Mouse (Mus musculus): ENCODE data around the gene Snorc. TPM values are rescaled to one million over a fixed set of nuclear protein-coding genes. Genes with fewer than 3 reads are reported as not detected.

The Snorc gene
- polyA plus RNA-seq, 1 experiment from 2014 or later = 0.99 TPM

DNA sequence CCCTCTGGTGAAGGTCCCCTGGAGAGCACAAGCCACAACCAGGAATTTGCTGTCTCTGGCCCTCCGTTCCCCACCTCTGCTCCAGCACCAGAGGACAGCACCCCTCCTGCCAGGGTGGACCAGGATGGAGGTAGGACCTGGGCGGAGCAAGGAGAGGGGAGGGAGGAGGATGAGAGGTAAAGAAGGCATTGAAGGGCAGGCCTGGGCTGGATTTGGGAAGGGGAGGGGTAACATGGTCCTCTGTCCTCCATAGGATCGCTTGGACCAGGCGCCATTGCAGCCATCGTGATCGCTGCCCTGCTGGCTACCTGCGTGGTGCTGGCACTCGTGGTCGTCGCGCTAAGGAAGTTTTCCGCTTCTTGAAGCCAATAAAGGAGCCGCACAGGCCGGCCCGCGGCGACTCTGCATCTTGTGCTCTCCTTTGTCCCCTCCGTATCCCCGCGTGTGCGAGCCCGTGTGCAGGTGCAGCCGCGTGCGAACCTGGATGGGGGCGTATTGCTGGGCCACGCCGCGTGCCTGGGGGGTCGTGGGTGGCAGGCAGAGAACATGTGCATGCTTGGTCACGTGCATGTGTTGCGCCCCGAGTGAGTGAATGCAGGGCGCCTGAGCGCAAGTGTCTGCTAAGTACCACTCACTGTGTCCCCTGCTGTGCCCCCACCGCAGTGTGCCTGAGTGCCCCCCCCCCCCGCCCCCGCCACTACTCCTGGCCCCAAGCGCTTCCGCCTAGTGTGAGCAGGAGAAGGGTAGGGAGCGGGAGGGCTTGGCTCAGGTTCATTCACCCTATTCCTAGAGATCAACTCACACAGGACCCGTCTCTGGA, 5.2 kb downstream of the Snorc start:
- no peak overlapping the region for H3K27ac ChIP-seq
- H3K4me1 ChIP-seq (replicated peaks) = peaks cover 11% of the 10 kb centered on the region
- H3K4me2 ChIP-seq = peak overlapping the region; percentile 82
- 0 out of 2 replicates have a peak, but pooled peaks have one; percentile 19 for ATAC-seq (ENCODE audit: insufficient number of reproducible peaks, insufficient read depth, low FRiP score, low TSS enrichment, low read depth)
- H3K9ac ChIP-seq (replicated peaks) = peak overlapping the region; percentile 44
- peak overlapping the region; percentile 40 for H3K4me3 ChIP-seq (replicated peaks)
- 5% methylated on average over 42 of the region's 42 CpGs for WGBS
- H3K9me3 ChIP-seq = no peaks in the 10 kb centered on the region
- no peaks in the 10 kb centered on the region for H3K36me3 ChIP-seq
- H3K27me3 ChIP-seq = peaks cover 47% of the 10 kb centered on the region

DNA sequence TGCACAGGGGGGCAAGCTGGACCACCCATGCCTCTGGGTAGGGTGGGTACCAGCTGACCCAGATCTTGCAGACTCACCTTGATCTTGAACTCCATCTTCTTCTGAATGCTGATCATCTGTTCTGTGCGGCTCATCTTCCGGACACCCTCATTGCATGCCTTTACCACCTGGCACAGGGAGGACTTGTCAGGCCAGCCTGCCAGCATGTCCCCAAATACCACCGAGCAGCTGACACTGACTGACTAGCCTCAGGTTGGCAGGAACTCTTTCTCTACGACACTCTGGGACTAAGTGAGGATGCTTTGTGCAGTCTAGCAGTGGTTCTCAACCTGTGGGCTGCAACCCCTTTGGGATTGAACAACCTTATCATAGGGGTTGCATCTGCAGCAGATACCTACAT, 12.5 kb downstream of the Snorc start:
- Histone ChIP-seq H3K9me3 (no peaks in the 10 kb centered on the region), H3K36me3 (no peaks in the 10 kb centered on the region), H3K27ac (no peak overlapping the region), H3K4me1 (replicated peaks) (0 out of 2 replicates have a peak, but pooled peaks cover 2% of the 10 kb centered on the region), H3K4me2 (no peak overlapping the region), H3K27me3 (peaks cover 6% of the 10 kb centered on the region; the same call in 1 of the 2 replicates), H3K4me3 (replicated peaks) (no peak overlapping the region), H3K9ac (replicated peaks) (no peak overlapping the region)
- ATAC-seq (ENCODE audit: insufficient number of reproducible peaks, insufficient read depth, low FRiP score, low TSS enrichment, low read depth) = no peak
- WGBS = 79% methylated on average over 4 of the region's 4 CpGs

DNA sequence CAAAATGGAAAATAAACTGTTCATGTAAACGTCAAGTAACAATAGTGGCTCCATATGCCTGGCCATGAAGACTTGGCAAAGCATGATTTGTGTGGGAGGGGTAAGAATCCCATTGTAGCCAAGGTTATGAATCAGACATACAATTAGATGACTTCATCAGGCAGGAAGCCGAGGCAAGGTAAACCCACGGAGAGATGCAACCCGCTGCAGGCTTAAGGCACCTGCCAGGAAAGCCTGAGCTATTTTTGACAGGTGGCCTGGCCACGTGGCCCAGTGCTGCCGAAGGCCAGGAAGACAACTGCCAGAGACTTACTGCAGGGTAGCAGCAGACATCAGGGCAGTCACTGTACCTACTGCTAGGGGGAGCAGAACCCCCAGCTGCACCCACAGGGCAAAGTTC, 16.3 kb downstream of the Snorc start:
- no peaks in the 10 kb centered on the region for H3K9me3 ChIP-seq
- no peaks in the 10 kb centered on the region for H3K36me3 ChIP-seq
- 71% methylated on average over 6 of the region's 6 CpGs for WGBS
- no peak overlapping the region for H3K4me3 ChIP-seq (replicated peaks)
- no peaks in the 10 kb centered on the region for H3K27me3 ChIP-seq
- H3K4me1 ChIP-seq (replicated peaks) = 0 out of 2 replicates have a peak, but pooled peaks cover 2% of the 10 kb centered on the region
- ATAC-seq (ENCODE audit: insufficient number of reproducible peaks, insufficient read depth, low FRiP score, low TSS enrichment, low read depth) = no peak
- H3K4me2 ChIP-seq = no peak overlapping the region
- no peak overlapping the region for H3K9ac ChIP-seq (replicated peaks)
- H3K27ac ChIP-seq = no peak overlapping the region

DNA sequence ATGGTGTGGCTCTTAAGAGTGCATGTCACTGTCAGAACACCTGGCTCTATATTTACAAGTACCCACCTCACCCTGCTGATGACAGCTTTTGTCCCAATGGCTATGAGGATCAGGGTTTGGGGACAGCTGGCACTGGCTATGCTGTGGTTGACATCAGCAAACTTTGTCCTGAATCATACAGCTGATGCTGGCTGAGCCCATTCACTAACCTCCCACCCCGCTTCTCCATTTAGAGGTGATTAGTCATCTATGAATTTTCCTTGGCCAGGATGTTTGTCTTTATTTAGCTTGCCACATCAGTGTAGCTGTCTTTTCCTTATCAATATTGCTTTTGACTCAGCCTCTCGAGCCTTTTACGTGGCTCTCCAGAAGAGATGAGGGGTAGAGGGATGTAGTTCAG, 22.2 kb downstream of the Snorc start:
- Histone ChIP-seq H3K36me3 (no peaks in the 10 kb centered on the region), H3K27ac (no peak overlapping the region), H3K9me3 (no peaks in the 10 kb centered on the region), H3K4me2 (no peak overlapping the region), H3K9ac (replicated peaks) (no peak overlapping the region), H3K4me1 (replicated peaks) (no peaks in the 10 kb centered on the region), H3K4me3 (replicated peaks) (no peak overlapping the region), H3K27me3 (no peaks in the 10 kb centered on the region; the same call in 1 of the 2 replicates)
- 94% methylated on average over 3 of the region's 3 CpGs for WGBS
- no peak for ATAC-seq (ENCODE audit: insufficient number of reproducible peaks, insufficient read depth, low FRiP score, low TSS enrichment, low read depth)

DNA sequence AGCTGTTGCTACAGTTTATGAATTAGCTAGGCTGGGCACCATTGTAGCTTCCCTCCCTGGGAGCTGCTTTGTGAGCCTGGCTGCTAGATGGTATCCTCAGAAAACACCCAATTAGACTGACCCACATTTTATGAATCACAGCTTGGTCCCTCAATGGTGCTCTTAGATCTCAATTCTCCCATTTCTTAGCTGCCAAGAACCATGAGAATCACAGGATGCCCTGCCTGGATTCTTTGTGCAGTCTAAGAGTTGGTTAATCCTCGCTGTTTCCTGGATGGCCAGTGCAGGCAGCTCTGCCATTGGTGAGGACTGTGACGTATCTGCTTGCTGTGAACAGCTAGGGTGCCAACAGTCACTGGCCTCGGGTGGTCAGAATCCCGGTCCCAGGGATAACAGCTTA, 23.5 kb downstream of the Snorc start:
- Histone ChIP-seq H3K4me3 (replicated peaks) (no peak overlapping the region), H3K36me3 (no peaks in the 10 kb centered on the region), H3K4me1 (replicated peaks) (no peaks in the 10 kb centered on the region), H3K9ac (replicated peaks) (no peak overlapping the region), H3K27ac (no peak overlapping the region), H3K4me2 (no peak overlapping the region), H3K27me3 (no peaks in the 10 kb centered on the region; the same call in 1 of the 2 replicates), H3K9me3 (no peaks in the 10 kb centered on the region)
- 69% methylated on average over 4 of the region's 4 CpGs for WGBS
- no peak for ATAC-seq (ENCODE audit: insufficient number of reproducible peaks, insufficient read depth, low FRiP score, low TSS enrichment, low read depth)

DNA sequence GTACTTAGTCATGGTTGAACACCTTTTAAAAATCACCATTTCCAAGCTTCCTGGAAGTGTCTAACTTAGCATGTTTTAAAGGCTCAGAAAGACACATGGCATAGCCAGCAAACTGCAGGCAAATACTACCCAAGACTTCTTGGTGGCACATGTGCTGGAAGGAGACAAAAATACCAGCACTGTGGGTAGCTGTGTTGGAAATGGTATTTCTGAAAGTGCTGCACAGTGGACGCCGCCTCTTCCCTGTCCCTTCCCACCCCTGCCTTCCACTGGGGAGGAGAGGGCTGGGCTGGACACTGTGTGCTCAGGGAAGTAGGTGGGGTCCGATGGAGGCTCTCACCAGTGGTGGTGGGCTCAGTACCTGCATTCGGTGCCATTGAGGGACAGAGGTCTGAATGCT, 35.5 kb downstream of the Snorc start:
- Histone ChIP-seq H3K9ac (replicated peaks) (no peak overlapping the region), H3K4me3 (replicated peaks) (no peak overlapping the region), H3K27me3 (peaks cover 55% of the 10 kb centered on the region), H3K4me1 (replicated peaks) (peaks cover 13% of the 10 kb centered on the region), H3K4me2 (no peak overlapping the region), H3K9me3 (no peaks in the 10 kb centered on the region), H3K27ac (no peak overlapping the region), H3K36me3 (no peaks in the 10 kb centered on the region)
- no peak for ATAC-seq (ENCODE audit: insufficient number of reproducible peaks, insufficient read depth, low FRiP score, low TSS enrichment, low read depth)
- 94% methylated on average over 4 of the region's 4 CpGs for WGBS

DNA sequence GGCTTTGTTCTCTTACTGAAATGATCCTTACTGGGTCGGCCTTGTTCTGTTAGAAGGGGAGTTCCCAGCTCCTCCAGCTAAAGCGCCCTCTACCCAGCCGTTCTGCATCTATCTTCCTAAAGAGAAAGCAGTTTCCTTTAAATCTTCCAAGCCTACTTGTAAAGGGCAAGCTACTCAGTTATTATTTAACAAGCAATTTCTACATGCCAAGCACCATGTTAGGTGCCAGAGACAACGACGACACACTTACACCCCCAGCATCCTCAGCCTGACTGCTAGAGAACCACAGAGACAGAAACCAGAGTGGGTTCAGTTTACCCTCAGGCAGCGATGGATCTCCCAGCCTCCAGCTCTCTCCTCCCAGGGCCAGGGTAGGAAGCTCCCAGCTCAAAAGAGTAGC, 37.8 kb downstream of the Snorc start:
- Histone ChIP-seq H3K27ac (no peak overlapping the region), H3K9me3 (no peaks in the 10 kb centered on the region), H3K4me3 (replicated peaks) (no peak overlapping the region), H3K4me2 (no peak overlapping the region), H3K36me3 (no peaks in the 10 kb centered on the region), H3K27me3 (peaks cover 77% of the 10 kb centered on the region), H3K9ac (replicated peaks) (no peak overlapping the region), H3K4me1 (replicated peaks) (peaks cover 16% of the 10 kb centered on the region)
- WGBS = 58% methylated on average over 6 of the region's 6 CpGs
- no peak for ATAC-seq (ENCODE audit: insufficient number of reproducible peaks, insufficient read depth, low FRiP score, low TSS enrichment, low read depth)

DNA sequence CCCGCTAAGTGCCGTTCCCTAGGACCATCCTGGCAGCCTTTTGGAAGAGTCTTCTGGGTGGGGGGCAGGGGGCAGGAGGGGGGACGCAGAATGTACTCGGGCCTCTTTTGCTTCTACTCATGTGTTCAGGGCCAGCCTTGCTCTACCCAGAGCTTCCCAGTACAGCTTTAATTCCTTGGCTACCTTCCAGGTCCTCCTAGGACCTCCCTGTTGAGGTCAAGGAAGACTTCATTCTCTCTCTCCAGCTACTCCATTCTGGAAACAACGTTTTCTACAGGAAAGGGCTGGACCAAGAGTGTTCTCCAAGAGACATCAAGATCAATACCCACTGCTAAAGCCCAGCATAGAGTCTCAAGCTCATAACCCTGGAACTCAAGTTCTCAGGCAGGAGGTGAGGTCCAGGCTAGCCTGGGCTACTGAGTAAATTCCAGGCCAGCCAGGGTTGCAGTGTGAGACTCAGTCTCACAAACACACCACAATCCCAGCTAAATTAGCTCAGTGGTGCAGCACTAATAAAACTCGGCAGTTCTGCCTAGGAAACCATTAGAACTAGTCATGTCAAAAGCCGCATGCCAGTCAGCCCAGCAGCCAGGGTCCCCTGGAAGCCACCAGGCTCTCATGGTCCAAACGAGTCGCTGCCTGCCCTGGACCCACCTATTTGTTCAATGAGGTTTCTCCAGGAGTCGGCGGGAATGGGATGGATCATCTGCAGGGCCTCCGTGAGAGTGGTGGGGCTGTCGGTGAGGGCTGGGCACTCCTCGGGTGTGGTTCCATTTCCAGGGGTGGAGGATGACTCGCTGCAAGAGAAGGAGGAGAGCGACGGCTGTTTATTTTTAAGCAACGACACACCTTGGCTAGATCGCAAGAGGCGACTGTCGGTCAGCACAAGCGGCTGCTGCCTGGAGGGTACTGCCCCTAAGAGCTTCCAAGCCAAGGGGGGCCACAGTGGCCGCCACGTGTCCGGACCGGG, 38.8 kb downstream of the Snorc start:
- Histone ChIP-seq H3K27me3 (peaks cover 73% of the 10 kb centered on the region), H3K27ac (no peak overlapping the region), H3K9me3 (no peaks in the 10 kb centered on the region), H3K36me3 (no peaks in the 10 kb centered on the region), H3K4me3 (replicated peaks) (peak overlapping the region; percentile 72), H3K9ac (replicated peaks) (peak overlapping the region; percentile 64; the same call in 1 of the 2 replicates), H3K4me2 (peak overlapping the region; percentile 99), H3K4me1 (replicated peaks) (peaks cover 16% of the 10 kb centered on the region)
- 17% methylated on average over 26 of the region's 26 CpGs for WGBS
- ATAC-seq (ENCODE audit: insufficient number of reproducible peaks, insufficient read depth, low FRiP score, low TSS enrichment, low read depth) = no peak

DNA sequence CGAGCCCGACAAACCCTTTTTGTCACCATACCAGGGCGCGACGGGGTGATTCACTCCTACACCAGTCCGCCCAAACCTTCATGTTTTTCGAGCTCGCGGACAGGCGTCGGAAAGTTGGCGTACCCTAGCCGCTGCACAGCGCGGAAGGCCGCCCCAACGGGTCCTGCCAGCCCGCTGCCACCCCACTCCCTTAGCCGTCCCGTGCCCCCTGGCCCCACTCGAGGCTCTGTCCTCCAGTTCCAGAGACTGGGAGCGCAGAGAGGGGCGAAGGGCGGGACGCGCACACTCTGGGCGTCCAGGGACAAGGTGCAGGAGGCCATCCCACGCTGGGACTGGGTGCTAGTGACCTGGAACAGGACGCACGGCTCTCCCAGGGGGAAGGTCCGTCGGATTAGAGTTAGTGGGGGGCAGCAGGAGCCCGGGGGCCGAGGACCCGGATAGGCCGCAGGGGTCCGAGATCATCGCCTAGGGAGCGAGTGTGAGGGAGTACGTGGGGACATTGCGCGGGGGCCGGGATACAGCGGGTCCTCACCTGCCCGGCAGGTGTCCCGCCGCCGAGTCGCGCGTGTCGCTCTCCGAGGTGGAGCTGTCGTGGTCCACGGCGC, 39.6 kb downstream of the Snorc start, which contains the start of gene Neu2:
TSS of gene Neu2 (plus strand) at position 329 of the 605 bp plus-strand sequence.
- under 1% methylated on average over 56 of the region's 56 CpGs for WGBS
- H3K4me1 ChIP-seq (replicated peaks) = peaks cover 16% of the 10 kb centered on the region
- H3K4me3 ChIP-seq (replicated peaks) = peak within 1 kb of the TSS; percentile 72
- ATAC-seq (ENCODE audit: insufficient number of reproducible peaks, insufficient read depth, low FRiP score, low TSS enrichment, low read depth) = no peak
- peak within 1 kb of the TSS; percentile 64 for H3K9ac ChIP-seq (replicated peaks)
- no peak within 1 kb of the TSS for H3K27ac ChIP-seq
- peaks cover 65% of the 10 kb centered on the region for H3K27me3 ChIP-seq
- peak within 1 kb of the TSS; percentile 99 for H3K4me2 ChIP-seq
- H3K36me3 ChIP-seq = no peaks in the 10 kb centered on the region
- no peaks in the 10 kb centered on the region for H3K9me3 ChIP-seq

DNA sequence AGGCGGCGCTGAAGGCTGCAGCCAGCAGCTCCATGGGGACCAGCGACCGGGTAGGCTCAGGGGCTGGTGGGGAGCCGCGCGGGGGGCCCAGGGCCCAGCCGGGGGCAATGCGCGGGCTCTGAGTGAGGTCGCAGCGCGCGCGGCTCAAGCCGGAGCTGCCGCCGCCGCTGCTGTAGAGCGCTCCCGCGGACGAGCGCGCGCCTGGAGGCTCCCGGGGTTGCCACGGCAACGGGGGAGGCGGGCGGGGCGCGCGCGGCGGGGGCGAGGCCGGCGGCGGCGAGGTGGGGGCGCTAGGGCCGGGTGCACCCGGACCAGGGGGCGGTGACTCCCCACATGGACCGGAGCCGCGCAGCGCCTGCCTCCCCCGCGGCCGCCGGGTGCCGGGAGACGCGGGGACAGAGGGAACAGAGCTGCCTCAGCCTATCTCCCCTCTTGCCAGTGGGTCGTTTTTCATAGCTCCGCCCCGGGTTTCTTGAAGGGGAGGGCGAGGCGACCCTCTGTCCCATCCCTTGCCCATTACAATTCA, 40.2 kb downstream of the Snorc start:
- under 1% methylated on average over 60 of the region's 61 CpGs for WGBS
- Histone ChIP-seq H3K36me3 (no peaks in the 10 kb centered on the region), H3K27me3 (peaks cover 64% of the 10 kb centered on the region), H3K4me2 (peak overlapping the region; percentile 99), H3K9me3 (no peaks in the 10 kb centered on the region), H3K4me1 (replicated peaks) (peaks cover 16% of the 10 kb centered on the region), H3K9ac (replicated peaks) (peak overlapping the region; percentile 64), H3K27ac (no peak overlapping the region), H3K4me3 (replicated peaks) (peak overlapping the region; percentile 72)
- peak; percentile 78 for ATAC-seq (ENCODE audit: insufficient number of reproducible peaks, insufficient read depth, low FRiP score, low TSS enrichment, low read depth)

Data from limb, embryonic 12.5 days (tissue).